Mouse (Mus musculus): Measurements from ENCODE around the gene Vbp1. TPM values are rescaled to one million over a fixed set of nuclear protein-coding genes. Genes with fewer than 3 reads are reported as not detected.
A peak's percentile ranks its signal among the peaks of the same experiment; 100 is the strongest.
"Not testable (repeated sequence)": the region's sequence is repeated elsewhere in the genome, so short reads cannot be mapped to it uniquely, and the experiment has no call there.

The Vbp1 gene
- 98.6 and 104 TPM in 2 replicates for polyA plus RNA-seq (2015; fragmentation: Nextera tagmentation; extraction: Ambion mirVana)

- H3K36me3 ChIP-seq (ENCODE audit: insufficient read depth, low read length), result no peaks in the 10 kb centered on the region
- WGBS, result 6% methylated on average over 37 of the region's 37 CpGs
- H3K4me3 ChIP-seq (ENCODE audit: low read depth, low read length), result peak within 1 kb of the TSS; percentile 50
- H3K27me3 ChIP-seq (replicated peaks; ENCODE audit: insufficient read depth, low read length), result no peaks in the 10 kb centered on the region
- H3K4me1 ChIP-seq (ENCODE audit: insufficient read depth, low read depth, low read length), result no peaks in the 10 kb centered on the region
- peak within 1 kb of the TSS; percentile 43 for H3K4me2 ChIP-seq (replicated peaks; ENCODE audit: low read depth, low read length)
- H3K9me3 ChIP-seq (ENCODE audit: low read length), result no peaks in the 10 kb centered on the region
- TF ChIP-seq EP300 (IDR thresholded peaks at IDR 0.05) (no peak), CTCF (IDR thresholded peaks at IDR 0.05) (peak; percentile 23; the same call in 1 of the 2 replicates)
- peak within 1 kb of the TSS; percentile 88 for H3K27ac ChIP-seq (ENCODE audit: low read length)
- DNase-seq (ENCODE audit: low spot score) (peak; percentile 95), ATAC-seq (peak; percentile 100)
- peak within 1 kb of the TSS; percentile 48 for H3K9ac ChIP-seq (replicated peaks; ENCODE audit: low read depth)
Measured at GRCm38 (mm10) chrX:75514179-75514972, at the start of gene Vbp1. TSS of gene Vbp1 (plus strand) at chrX:75514299.

GRCm38 (mm10) chrX:75475182-75475644, 38.9 kb upstream of the Vbp1 start:
- Histone ChIP-seq H3K9ac (replicated peaks; ENCODE audit: low read depth) (0 out of 2 replicates have a peak overlapping the region, but pooled peaks have one; percentile 8), H3K4me3 (ENCODE audit: low read depth, low read length) (peak overlapping the region; percentile 27), H3K4me2 (replicated peaks; ENCODE audit: low read depth, low read length) (peak overlapping the region; percentile 42)
- H3K27me3 ChIP-seq (replicated peaks; ENCODE audit: insufficient read depth, low read length); H3K9me3 ChIP-seq (ENCODE audit: low read length); H3K4me1 ChIP-seq (ENCODE audit: insufficient read depth, low read depth, low read length); H3K27ac ChIP-seq (ENCODE audit: low read length); H3K36me3 ChIP-seq (ENCODE audit: insufficient read depth, low read length): not testable (repeated sequence)
- peak; percentile 23 for DNase-seq (ENCODE audit: low spot score)
- ATAC-seq, result peak; percentile 60
- WGBS, result 11% methylated on average over 37 of the region's 37 CpGs

GRCm38 (mm10) chrX:75489886-75490285, 24.2 kb upstream of the Vbp1 start:
- H3K9ac ChIP-seq (replicated peaks; ENCODE audit: low read depth), result no peak overlapping the region
- no peak overlapping the region for H3K27ac ChIP-seq (ENCODE audit: low read length)
- 86% methylated on average over 1 of the region's 1 CpGs for WGBS
- ATAC-seq (no peak), DNase-seq (ENCODE audit: low spot score) (no peak)
- no peaks in the 10 kb centered on the region for H3K36me3 ChIP-seq (ENCODE audit: insufficient read depth, low read length)
- no peaks in the 10 kb centered on the region for H3K4me1 ChIP-seq (ENCODE audit: insufficient read depth, low read depth, low read length)
- TF ChIP-seq EP300 (IDR thresholded peaks at IDR 0.05) (no peak), CTCF (IDR thresholded peaks at IDR 0.05) (no peak)
- no peak overlapping the region for H3K4me2 ChIP-seq (replicated peaks; ENCODE audit: low read depth, low read length)
- no peaks in the 10 kb centered on the region for H3K27me3 ChIP-seq (replicated peaks; ENCODE audit: insufficient read depth, low read length)
- H3K9me3 ChIP-seq (ENCODE audit: low read length), result no peaks in the 10 kb centered on the region
- H3K4me3 ChIP-seq (ENCODE audit: low read depth, low read length), result no peak overlapping the region

- H3K4me3 ChIP-seq (ENCODE audit: low read depth, low read length), result no peak overlapping the region
- H3K4me1 ChIP-seq (ENCODE audit: insufficient read depth, low read depth, low read length), result no peaks in the 10 kb centered on the region
- DNase-seq (ENCODE audit: low spot score), result no peak
- no peak for TF ChIP-seq CTCF (IDR thresholded peaks at IDR 0.05)
- TF ChIP-seq EP300 (IDR thresholded peaks at IDR 0.05), result no peak
- H3K36me3 ChIP-seq (ENCODE audit: insufficient read depth, low read length), result no peaks in the 10 kb centered on the region
- ATAC-seq, result no peak; the same call in 1 of the 2 replicates
- no peak overlapping the region for H3K4me2 ChIP-seq (replicated peaks; ENCODE audit: low read depth, low read length)
- WGBS, result 30% methylated on average over 3 of the region's 3 CpGs
- H3K9ac ChIP-seq (replicated peaks; ENCODE audit: low read depth), result no peak overlapping the region
- H3K27ac ChIP-seq (ENCODE audit: low read length), result no peak overlapping the region
- no peaks in the 10 kb centered on the region for H3K9me3 ChIP-seq (ENCODE audit: low read length)
- no peaks in the 10 kb centered on the region for H3K27me3 ChIP-seq (replicated peaks; ENCODE audit: insufficient read depth, low read length)
Measured at GRCm38 (mm10) chrX:75513787-75514178, 316 bp upstream of the Vbp1 start.

GRCm38 (mm10) chrX:75577582-75578324, 63.7 kb downstream of the Vbp1 start, which contains the start of gene Rab39b:
TSS of gene Rab39b (minus strand) at chrX:75578231.
- Histone ChIP-seq H3K27me3 (replicated peaks; ENCODE audit: insufficient read depth, low read length) (no peaks in the 10 kb centered on the region), H3K9ac (replicated peaks; ENCODE audit: low read depth) (no peak within 1 kb of the TSS), H3K9me3 (ENCODE audit: low read length) (no peaks in the 10 kb centered on the region), H3K4me2 (replicated peaks; ENCODE audit: low read depth, low read length) (peak within 1 kb of the TSS; percentile 39), H3K36me3 (ENCODE audit: insufficient read depth, low read length) (no peaks in the 10 kb centered on the region), H3K4me1 (ENCODE audit: insufficient read depth, low read depth, low read length) (no peaks in the 10 kb centered on the region), H3K27ac (ENCODE audit: low read length) (no peak within 1 kb of the TSS), H3K4me3 (ENCODE audit: low read depth, low read length) (no peak within 1 kb of the TSS)
- ATAC-seq, result no peak
- WGBS, result 18% methylated on average over 38 of the region's 41 CpGs
- DNase-seq (ENCODE audit: low spot score), result peak; percentile 12
- TF ChIP-seq CTCF (IDR thresholded peaks at IDR 0.05), result no peak
- no peak for TF ChIP-seq EP300 (IDR thresholded peaks at IDR 0.05)

GRCm38 (mm10) chrX:75578539-75578938, 64.4 kb downstream of the Vbp1 start:
- Histone ChIP-seq H3K36me3 (ENCODE audit: insufficient read depth, low read length) (no peaks in the 10 kb centered on the region), H3K27ac (ENCODE audit: low read length) (no peak overlapping the region), H3K27me3 (replicated peaks; ENCODE audit: insufficient read depth, low read length) (no peaks in the 10 kb centered on the region), H3K4me3 (ENCODE audit: low read depth, low read length) (no peak overlapping the region), H3K4me1 (ENCODE audit: insufficient read depth, low read depth, low read length) (no peaks in the 10 kb centered on the region), H3K9ac (replicated peaks; ENCODE audit: low read depth) (no peak overlapping the region), H3K9me3 (ENCODE audit: low read length) (no peaks in the 10 kb centered on the region), H3K4me2 (replicated peaks; ENCODE audit: low read depth, low read length) (no peak overlapping the region)
- no peak for TF ChIP-seq CTCF (IDR thresholded peaks at IDR 0.05)
- TF ChIP-seq EP300 (IDR thresholded peaks at IDR 0.05), result no peak
- WGBS, result 84% methylated on average over 2 of the region's 2 CpGs
- ATAC-seq (no peak), DNase-seq (ENCODE audit: low spot score) (no peak)

Other genes starting within 250 kb of the Vbp1 start
- 40.1 and 47.3 TPM in 2 replicates for gene Fundc2, start 131.9 kb upstream of the Vbp1 start, polyA plus RNA-seq (2015; fragmentation: Nextera tagmentation; extraction: Ambion mirVana)
- 1.0 and 1.3 TPM in 2 replicates for gene F8, start 131.7 kb upstream of the Vbp1 start, polyA plus RNA-seq (2015; fragmentation: Nextera tagmentation; extraction: Ambion mirVana)
- gene Cmc4, start 97.7 kb upstream of the Vbp1 start, polyA plus RNA-seq (2015; fragmentation: Nextera tagmentation; extraction: Ambion mirVana), result 18.5 and 23.4 TPM in 2 replicates
- 5.0 and 5.5 TPM in 2 replicates for gene Mtcp1, start 97.7 kb upstream of the Vbp1 start, polyA plus RNA-seq (2015; fragmentation: Nextera tagmentation; extraction: Ambion mirVana)
- gene Brcc3, start 97.7 kb upstream of the Vbp1 start, polyA plus RNA-seq (2015; fragmentation: Nextera tagmentation; extraction: Ambion mirVana), result 27.9 and 30.0 TPM in 2 replicates
- gene Rab39b, start 63.9 kb downstream of the Vbp1 start, polyA plus RNA-seq (2015; fragmentation: Nextera tagmentation; extraction: Ambion mirVana), result 0.24 and 0.25 TPM in 2 replicates

All from lung, postnatal 0 days (tissue).